Mouse (Mus musculus) embryonic facial prominence, embryonic 10.5 days (tissue): Measurements from ENCODE around the gene Fos. TPM values are rescaled to one million over a fixed set of nuclear protein-coding genes. Genes with fewer than 3 reads are reported as not detected.

ENCODE experiments used
- DNase-seq: peaks from one replicate; pipeline ENCODE4 v3.0.0-alpha.2; 2017; ENCODE audit warnings: low spot score
- H3K27ac ChIP-seq: fragments of 300-500 bp; sonication (generic); replicated peaks from 2 replicates; pipeline ENCODE4 v1.5.1; 2016; ENCODE audit warnings: mild to moderate bottlenecking
- H3K27me3 ChIP-seq: fragments of 300-500 bp; sonication (generic); replicated peaks from 2 replicates; pipeline ENCODE4 v1.6.1; 2016; ENCODE audit warnings: low read depth, mild to moderate bottlenecking; ENCODE audit not compliant: poor library complexity, severe bottlenecking
- H3K36me3 ChIP-seq: fragments of 300-500 bp; sonication (generic); replicated peaks from 2 replicates; pipeline ENCODE4 v1.6.1; 2016; ENCODE audit warnings: mild to moderate bottlenecking, moderate library complexity
- H3K4me1 ChIP-seq: fragments of 300-500 bp; sonication (generic); 2 replicates; pipeline ENCODE4 v1.6.1; 2016
- H3K4me3 ChIP-seq: fragments of 300-500 bp; sonication (generic); 2 replicates; pipeline ENCODE4 v1.5.1; 2016; ENCODE audit warnings: mild to moderate bottlenecking, moderate library complexity
- H3K9me3 ChIP-seq: fragments of 300-500 bp; sonication (generic); 2 replicates; pipeline ENCODE4 v1.6.1; 2016; ENCODE audit warnings: mild to moderate bottlenecking
- WGBS: fragments of 180-500 bp; shearing (Covaris S2); methylation state at CpG from one replicate; pipeline ENCODE4 v1.1.7; 2016; 5-methylcytosine and 5-hydroxymethylcytosine counted together
- polyA plus RNA-seq: library from polyadenylated mRNA; unstranded; fragments of >200 nt; fragmentation: Nextera tagmentation; extraction: Ambion mirVana; gene quantifications from 2 replicates; pipeline ENCODE4 v1.2.1, GENCODE M21; 2016

The Fos gene
- polyA plus RNA-seq, 1 experiment from 2014 or later: 1.8 TPM

- H3K9me3 ChIP-seq: no peaks in the 10 kb centered on the region
- H3K27ac ChIP-seq: no peak overlapping the region
- no peaks in the 10 kb centered on the region for H3K27me3 ChIP-seq
- no peak overlapping the region for H3K4me3 ChIP-seq
- H3K36me3 ChIP-seq: no peaks in the 10 kb centered on the region
- DNase-seq: no peak
- H3K4me1 ChIP-seq: peaks cover 15% of the 10 kb centered on the region
- 83% methylated on average over 6 of the region's 6 CpGs for WGBS
These were observed 26.7 kb upstream of the Fos start for GRCm38 (mm10) chr12:85447009-85447408.

- H3K9me3 ChIP-seq: no peaks in the 10 kb centered on the region
- 73% methylated on average over 4 of the region's 4 CpGs for whole genome bisulfite sequencing
These were observed 26.2 kb upstream of the Fos start for GRCm38 (mm10) chr12:85447490-85447889.

GRCm38 (mm10) chr12:85449478-85449877 lies 24.2 kb upstream of the Fos start:
- no peaks in the 10 kb centered on the region for H3K27me3 ChIP-seq
- no peak for DNase-seq
- H3K9me3 ChIP-seq: no peaks in the 10 kb centered on the region
- no peaks in the 10 kb centered on the region for H3K36me3 ChIP-seq
- no peak overlapping the region for H3K4me3 ChIP-seq
- H3K4me1 ChIP-seq: peaks cover 30% of the 10 kb centered on the region
- H3K27ac ChIP-seq: no peak overlapping the region
- WGBS: 89% methylated on average over 1 of the region's 1 CpGs

More at GRCm38 (mm10) chr12:85447490-85447889, 26.2 kb upstream of the Fos start:
- no peak overlapping the region for H3K27ac ChIP-seq
- DNase-seq: no peak
- H3K4me3 ChIP-seq: no peak overlapping the region
- no peaks in the 10 kb centered on the region for H3K36me3 ChIP-seq
- no peaks in the 10 kb centered on the region for H3K27me3 ChIP-seq
- H3K4me1 ChIP-seq: peaks cover 20% of the 10 kb centered on the region

GRCm38 (mm10) chr12:85451693-85452491 lies 21.8 kb upstream of the Fos start:
- peak; percentile 46 for DNase-seq
- 0 out of 2 replicates have a peak overlapping the region, but pooled peaks have one; percentile 6 for H3K4me3 ChIP-seq
- peak overlapping the region; percentile 59 for H3K27ac ChIP-seq
- 0 out of 2 replicates have a peak, but pooled peaks cover 4% of the 10 kb centered on the region for H3K27me3 ChIP-seq
- no peaks in the 10 kb centered on the region for H3K9me3 ChIP-seq
- 39% methylated on average over 22 of the region's 22 CpGs for WGBS
- no peaks in the 10 kb centered on the region for H3K36me3 ChIP-seq
- peaks cover 42% of the 10 kb centered on the region for H3K4me1 ChIP-seq

- Histone ChIP-seq H3K4me3 (peak overlapping the region; percentile 64), H3K27me3 (0 out of 2 replicates have a peak, but pooled peaks cover 5% of the 10 kb centered on the region), H3K4me1 (peaks cover 59% of the 10 kb centered on the region), H3K9me3 (no peaks in the 10 kb centered on the region), H3K27ac (peak overlapping the region; percentile 92), H3K36me3 (no peaks in the 10 kb centered on the region)
- 2% methylated on average over 44 of the region's 44 CpGs for WGBS
- DNase-seq: peak; percentile 98
These were observed 18.3 kb upstream of the Fos start for GRCm38 (mm10) chr12:85455065-85456058.

GRCm38 (mm10) chr12:85456276-85456675 lies 17.4 kb upstream of the Fos start:
- Histone ChIP-seq H3K9me3 (no peaks in the 10 kb centered on the region), H3K4me3 (peak overlapping the region; percentile 64; the same call in 1 of the 2 replicates), H3K36me3 (no peaks in the 10 kb centered on the region), H3K27me3 (0 out of 2 replicates have a peak, but pooled peaks cover 5% of the 10 kb centered on the region), H3K27ac (peak overlapping the region; percentile 92), H3K4me1 (peaks cover 59% of the 10 kb centered on the region)
- WGBS: 65% methylated on average over 4 of the region's 4 CpGs
- DNase-seq: no peak

GRCm38 (mm10) chr12:85456966-85457505 lies 16.7 kb upstream of the Fos start:
- DNase-seq: no peak
- 78% methylated on average over 13 of the region's 13 CpGs for WGBS

GRCm38 (mm10) chr12:85459820-85460219 lies 13.9 kb upstream of the Fos start:
- 0 out of 2 replicates have a peak overlapping the region, but pooled peaks have one; percentile 19 for H3K27ac ChIP-seq
- DNase-seq: no peak
- no peaks in the 10 kb centered on the region for H3K36me3 ChIP-seq
- H3K27me3 ChIP-seq: 0 out of 2 replicates have a peak, but pooled peaks cover 5% of the 10 kb centered on the region
- H3K9me3 ChIP-seq: no peaks in the 10 kb centered on the region
- peaks cover 49% of the 10 kb centered on the region for H3K4me1 ChIP-seq
- no peak overlapping the region for H3K4me3 ChIP-seq
- 71% methylated on average over 4 of the region's 4 CpGs for WGBS

More at GRCm38 (mm10) chr12:85456966-85457505, 16.7 kb upstream of the Fos start:
- H3K36me3 ChIP-seq: no peaks in the 10 kb centered on the region
- peak overlapping the region; percentile 10; the same call in 1 of the 2 replicates for H3K27ac ChIP-seq
- H3K4me3 ChIP-seq: no peak overlapping the region
- 0 out of 2 replicates have a peak, but pooled peaks cover 5% of the 10 kb centered on the region for H3K27me3 ChIP-seq
- peaks cover 56% of the 10 kb centered on the region for H3K4me1 ChIP-seq
- no peaks in the 10 kb centered on the region for H3K9me3 ChIP-seq

- no peaks in the 10 kb centered on the region for H3K27me3 ChIP-seq
- DNase-seq: no peak
- 53% methylated on average over 21 of the region's 21 CpGs for WGBS
- no peaks in the 10 kb centered on the region for H3K36me3 ChIP-seq
- H3K9me3 ChIP-seq: no peaks in the 10 kb centered on the region
- H3K4me1 ChIP-seq: peaks cover 38% of the 10 kb centered on the region
- no peak overlapping the region for H3K4me3 ChIP-seq
- H3K27ac ChIP-seq: peak overlapping the region; percentile 65; the same call in 1 of the 2 replicates
These were observed 11.6 kb upstream of the Fos start for GRCm38 (mm10) chr12:85461913-85462663.

- no peak overlapping the region for H3K4me3 ChIP-seq
- no peaks in the 10 kb centered on the region; the same call in 1 of the 2 replicates for H3K27me3 ChIP-seq
- peak overlapping the region; percentile 65 for H3K27ac ChIP-seq
- no peaks in the 10 kb centered on the region for H3K9me3 ChIP-seq
- no peaks in the 10 kb centered on the region for H3K36me3 ChIP-seq
- H3K4me1 ChIP-seq: peaks cover 38% of the 10 kb centered on the region
- DNase-seq: no peak
- WGBS: 69% methylated on average over 7 of the region's 7 CpGs
These were observed 10.9 kb upstream of the Fos start for GRCm38 (mm10) chr12:85462802-85463201.

- no peaks in the 10 kb centered on the region; the same call in 1 of the 2 replicates for H3K27me3 ChIP-seq
- H3K4me1 ChIP-seq: peaks cover 43% of the 10 kb centered on the region
- no peak overlapping the region for H3K27ac ChIP-seq
- no peak overlapping the region for H3K4me3 ChIP-seq
- H3K36me3 ChIP-seq: no peaks in the 10 kb centered on the region
- 83% methylated on average over 5 of the region's 5 CpGs for WGBS
- DNase-seq: no peak
- no peaks in the 10 kb centered on the region for H3K9me3 ChIP-seq
These were observed 9.3 kb upstream of the Fos start for GRCm38 (mm10) chr12:85464431-85464830.
